Mouse (Mus musculus) limb, embryonic 14.5 days (tissue): ENCODE data around the gene Galk2. TPM values are rescaled to one million over a fixed set of nuclear protein-coding genes. Genes with fewer than 3 reads are reported as not detected.

Experiments used
- ATAC-seq: fragments of 200-750 bp; cut with Nextera tagmentation; 2 replicates; pipeline ENCODE4 v1.8.0; 2017; ENCODE audit warnings: low read depth, moderate number of reproducible peaks, moderate TSS enrichment; ENCODE audit not compliant: low FRiP score
- DNase-seq: peaks from one replicate; pipeline ENCODE4 v3.0.0-alpha.2; 2015; ENCODE audit warnings: low spot score
- H3K27ac ChIP-seq: fragments of 300-500 bp; sonication (generic); replicated peaks from 2 replicates; pipeline ENCODE4 v1.5.1; 2014; ENCODE audit warnings: low read depth, mild to moderate bottlenecking, low read length, moderate library complexity, mixed read lengths
- H3K27me3 ChIP-seq: fragments of 300-500 bp; sonication (generic); 2 replicates; pipeline ENCODE4 v1.6.1; 2014; ENCODE audit warnings: low read length, mixed read lengths; ENCODE audit not compliant: control insufficient read depth, insufficient read depth
- H3K36me3 ChIP-seq: fragments of 300-500 bp; sonication (generic); 2 replicates; pipeline ENCODE4 v1.6.1; 2014; ENCODE audit warnings: mild to moderate bottlenecking, low read length, moderate library complexity, mixed read lengths; ENCODE audit not compliant: control insufficient read depth, insufficient read depth
- H3K4me1 ChIP-seq: fragments of 300-500 bp; sonication (generic); 2 replicates; pipeline ENCODE4 v1.6.1; 2014; ENCODE audit warnings: antibody characterized with exemption, low read length, mixed read lengths; ENCODE audit not compliant: control insufficient read depth, insufficient read depth
- H3K4me2 ChIP-seq: fragments of 300-500 bp; sonication (generic); replicated peaks from 2 replicates; pipeline ENCODE4 v1.6.1; 2014; ENCODE audit warnings: low read depth, mild to moderate bottlenecking, low read length, moderate library complexity; ENCODE audit not compliant: severe bottlenecking
- H3K4me3 ChIP-seq: fragments of 300-500 bp; sonication (generic); replicated peaks from 2 replicates; pipeline ENCODE4 v1.5.1; 2014; ENCODE audit warnings: low read length
- H3K9ac ChIP-seq: fragments of 300-500 bp; sonication (generic); 2 replicates; pipeline ENCODE4 v1.6.1; 2014; ENCODE audit warnings: mild to moderate bottlenecking, low read depth, low read length, moderate library complexity; ENCODE audit not compliant: severe bottlenecking
- H3K9me3 ChIP-seq: fragments of 300-500 bp; sonication (generic); 2 replicates; pipeline ENCODE4 v1.6.1; 2016; ENCODE audit warnings: low read length; ENCODE audit not compliant: control insufficient read depth
- POLR2A ChIP-seq: fragments of 200-500 bp; IDR thresholded peaks from 2 replicates; pipeline ENCODE4 v1.8.0; 2012; ENCODE audit warnings: inconsistent platforms, mild to moderate bottlenecking, moderate library complexity, borderline replicate concordance; ENCODE audit not compliant: insufficient read depth, insufficient read length; ENCODE audit errors: extremely low read depth
- WGBS: fragments of 180-500 bp; shearing (Covaris S2); extraction: QIAGEN DNeasy Blood & Tissue Kit; methylation state at CpG from one replicate; pipeline ENCODE4 v1.1.7; 2014; 5-methylcytosine and 5-hydroxymethylcytosine counted together
- polyA plus RNA-seq, 2 experiments: library from polyadenylated mRNA; depleted of rRNA in 1 of 2; stranded (reverse) in 1 of 2; unstranded in 1 of 2; fragments of >200 nt; fragmentation: Nextera tagmentation in 1 of 2; extraction: Ambion mirVana in 1 of 2; gene quantifications; 2 replicates each; pipeline versions ENCODE4 v1.2.1 to v1.2.3; 2012 to 2014

The Galk2 gene
- polyA plus RNA-seq, 2 experiments = 30.5 to 43.4 TPM

GRCm38 (mm10) chr2:125826201-125826600 is 32.7 kb upstream of the Galk2 start:
- ATAC-seq (no peak), DNase-seq (no peak)
- WGBS = 67% methylated on average over 4 of the region's 4 CpGs
- Histone ChIP-seq H3K4me1 (no peaks in the 10 kb centered on the region), H3K9me3 (no peaks in the 10 kb centered on the region), H3K4me3 (no peak overlapping the region), H3K4me2 (no peak overlapping the region), H3K27ac (no peak overlapping the region), H3K27me3 (no peaks in the 10 kb centered on the region), H3K36me3 (peaks cover 19% of the 10 kb centered on the region), H3K9ac (no peak overlapping the region)
- TF ChIP-seq POLR2A = no peak

DNA sequence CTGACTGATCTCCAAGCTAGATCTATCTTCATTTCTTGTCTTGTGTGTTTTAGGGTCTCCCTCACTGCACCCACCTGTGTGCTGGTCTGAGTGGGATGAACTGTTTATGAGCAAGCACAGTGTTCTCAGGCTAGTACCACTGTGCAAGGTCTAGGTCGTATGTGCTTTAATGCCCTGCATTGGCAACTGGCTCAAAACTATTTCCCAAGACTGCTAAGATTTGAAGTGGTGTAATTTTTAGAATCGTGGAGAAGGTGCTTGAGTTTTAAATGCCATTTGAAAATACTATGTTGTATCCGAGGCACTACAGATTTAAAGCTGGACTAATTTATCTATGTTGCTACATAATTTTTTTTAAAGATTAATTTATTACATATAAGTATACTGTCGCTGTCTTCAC is 31.0 kb upstream of the Galk2 start:
- no peak for TF ChIP-seq POLR2A
- ATAC-seq (no peak), DNase-seq (no peak)
- no peaks in the 10 kb centered on the region for H3K4me1 ChIP-seq
- no peak overlapping the region for H3K4me3 ChIP-seq
- no peaks in the 10 kb centered on the region for H3K27me3 ChIP-seq
- no peak overlapping the region for H3K4me2 ChIP-seq
- H3K9ac ChIP-seq = no peak overlapping the region
- 86% methylated on average over 4 of the region's 4 CpGs for WGBS
- no peaks in the 10 kb centered on the region for H3K9me3 ChIP-seq
- peaks cover 35% of the 10 kb centered on the region for H3K36me3 ChIP-seq
- no peak overlapping the region for H3K27ac ChIP-seq

GRCm38 (mm10) chr2:125829924-125830323 is 29.0 kb upstream of the Galk2 start:
- no peak for DNase-seq
- no peak for TF ChIP-seq POLR2A
- H3K9me3 ChIP-seq = no peaks in the 10 kb centered on the region
- H3K27me3 ChIP-seq = no peaks in the 10 kb centered on the region
- H3K36me3 ChIP-seq = peaks cover 54% of the 10 kb centered on the region
- no peak for ATAC-seq
- H3K9ac ChIP-seq = no peak overlapping the region
- no peaks in the 10 kb centered on the region for H3K4me1 ChIP-seq
- no peak overlapping the region for H3K4me3 ChIP-seq
- H3K4me2 ChIP-seq = no peak overlapping the region
- no peak overlapping the region for H3K27ac ChIP-seq
- WGBS = 93% methylated on average over 2 of the region's 2 CpGs

DNA sequence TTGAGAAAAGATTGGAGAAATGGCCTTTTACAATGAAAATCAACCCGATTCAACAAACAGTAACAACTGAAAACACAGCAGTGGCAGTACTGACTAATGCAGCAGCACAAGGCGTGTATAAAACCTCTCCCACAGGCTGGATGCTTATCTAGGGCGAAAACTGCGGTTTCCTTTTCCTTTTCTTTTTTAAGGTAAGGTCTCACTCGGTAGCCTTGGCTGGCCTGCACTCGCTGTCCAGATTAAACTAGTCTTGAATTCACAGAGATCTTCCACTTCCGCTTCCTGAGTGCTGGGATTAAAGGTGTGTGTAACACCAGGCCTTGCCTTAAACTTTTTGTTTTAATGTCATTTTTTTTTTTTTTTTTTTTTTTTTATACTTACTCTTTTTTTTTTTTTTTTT is 20.8 kb upstream of the Galk2 start:
- no peak overlapping the region for H3K4me3 ChIP-seq
- no peak overlapping the region for H3K9ac ChIP-seq
- TF ChIP-seq POLR2A = no peak
- no peaks in the 10 kb centered on the region for H3K9me3 ChIP-seq
- no peak overlapping the region for H3K27ac ChIP-seq
- H3K4me1 ChIP-seq = no peaks in the 10 kb centered on the region
- H3K36me3 ChIP-seq = peaks cover 80% of the 10 kb centered on the region
- H3K4me2 ChIP-seq = no peak overlapping the region
- DNase-seq (no peak), ATAC-seq (no peak)
- H3K27me3 ChIP-seq = no peaks in the 10 kb centered on the region
- WGBS = 92% methylated on average over 7 of the region's 7 CpGs

DNA sequence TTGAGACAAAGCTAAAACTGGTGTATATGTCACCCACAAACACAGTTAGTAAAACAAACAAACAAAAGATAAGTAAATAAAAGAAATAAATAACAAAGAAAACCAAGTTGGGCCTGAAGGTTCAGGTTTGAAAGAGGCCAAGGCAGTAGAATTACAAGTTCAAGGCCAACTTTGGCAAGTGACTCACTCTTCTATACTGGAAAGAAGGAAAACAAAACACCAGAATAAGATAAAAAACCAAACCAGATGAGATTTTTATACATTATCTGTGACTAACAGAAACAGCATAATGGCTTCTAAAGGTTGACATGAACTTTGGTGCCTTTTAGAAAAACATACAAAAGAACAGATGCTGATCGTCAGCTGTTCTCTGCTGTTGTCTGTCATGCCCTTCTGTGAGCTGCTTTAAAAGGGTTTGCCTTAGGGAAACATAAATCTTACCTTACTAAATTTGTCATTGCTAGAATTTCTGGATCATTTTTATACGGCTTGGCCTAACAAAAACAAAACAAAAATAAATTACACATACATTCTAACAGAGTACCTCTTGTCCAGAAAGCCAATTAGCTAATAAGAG is 20.1 kb upstream of the Galk2 start:
- no peak for TF ChIP-seq POLR2A
- Histone ChIP-seq H3K4me3 (no peak overlapping the region), H3K4me2 (no peak overlapping the region), H3K27ac (no peak overlapping the region), H3K36me3 (peaks cover 78% of the 10 kb centered on the region), H3K4me1 (no peaks in the 10 kb centered on the region), H3K27me3 (no peaks in the 10 kb centered on the region), H3K9me3 (no peaks in the 10 kb centered on the region), H3K9ac (no peak overlapping the region)
- ATAC-seq (no peak), DNase-seq (no peak)
- 68% methylated on average over 2 of the region's 2 CpGs for WGBS

GRCm38 (mm10) chr2:125851237-125851636 is 7.7 kb upstream of the Galk2 start:
- Histone ChIP-seq H3K4me1 (no peaks in the 10 kb centered on the region), H3K9ac (no peak overlapping the region), H3K27ac (no peak overlapping the region), H3K27me3 (no peaks in the 10 kb centered on the region), H3K36me3 (peaks cover 24% of the 10 kb centered on the region), H3K9me3 (no peaks in the 10 kb centered on the region), H3K4me3 (no peak overlapping the region), H3K4me2 (no peak overlapping the region)
- DNase-seq (no peak), ATAC-seq (no peak)
- 86% methylated on average over 2 of the region's 2 CpGs for WGBS
- TF ChIP-seq POLR2A = no peak
